Mouse (Mus musculus): ENCODE results near the gene Flvcr1.

DNA sequence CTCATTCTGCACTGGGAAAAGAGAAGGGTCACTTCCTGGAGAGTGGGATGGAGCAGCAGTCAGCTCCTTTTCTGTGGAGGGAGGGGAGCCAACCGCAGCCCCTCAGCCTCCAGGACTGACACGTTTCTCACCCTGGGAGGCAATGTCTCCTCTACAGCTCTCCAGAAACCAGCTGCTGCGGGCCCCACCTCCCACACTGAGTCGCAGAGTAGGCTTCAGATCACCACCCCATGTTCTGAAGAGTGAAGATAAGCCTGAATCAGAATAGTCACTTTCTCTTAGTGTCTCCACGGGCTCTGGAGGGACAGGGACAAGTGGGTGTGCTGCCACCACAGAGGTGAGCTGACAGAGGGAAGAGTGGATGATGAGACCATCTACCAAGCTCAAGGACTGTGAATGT, 67.1 kb downstream of the Flvcr1 start:
- no peak for TF ChIP-seq CTCF (IDR thresholded peaks at IDR 0.05; ENCODE audit: extremely low read depth, insufficient read depth, insufficient read length, insufficient replicate concordance)
- TF ChIP-seq POLR2A (IDR thresholded peaks at IDR 0.05; ENCODE audit: low read depth, low read length), result no peak
